Comparison of ENCODE assay signal across 8 mouse cellular contexts in genomic region chr15:77840450-77841360, GRCm38 (mm10). TPM values are rescaled to one million over a fixed set of nuclear protein-coding genes. Genes with fewer than 3 reads are reported as not detected.
A peak's percentile ranks its signal among the peaks of the same experiment; 100 is the strongest.
DNase-seq lines count a peak whose midpoint lies in the region; ATAC-seq and TF ChIP-seq lines count a peak whose summit lies in the region.

No protein-coding gene starts in this region.

- H3K4me3 ChIP-seq in testis, adult 2 months (ENCODE audit: control insufficient read depth, low read depth, low read length), result peak overlapping the region; percentile 88
- H3K4me3 ChIP-seq in limb, embryonic 12.5 days (replicated peaks), result peak overlapping the region; percentile 72
- H3K4me3 ChIP-seq in neural tube, embryonic 15.5 days (replicated peaks), result peak overlapping the region; percentile 93

- no peak for TF ChIP-seq POLR2A in testis, adult 2 months (IDR thresholded peaks at IDR 0.05; ENCODE audit: control insufficient read depth, low read depth, low read length)

- peak overlapping the region; percentile 79 for H3K9ac ChIP-seq in limb, embryonic 12.5 days (replicated peaks)
- H3K9ac ChIP-seq in neural tube, embryonic 15.5 days (replicated peaks), result peak overlapping the region; percentile 66

- H3K4me1 ChIP-seq in testis, adult 2 months (ENCODE audit: control insufficient read depth, insufficient read depth, low read length), result peaks cover 12% of the 10 kb centered on the region
- H3K4me1 ChIP-seq in limb, embryonic 12.5 days (replicated peaks), result peaks cover 53% of the 10 kb centered on the region
- H3K4me1 ChIP-seq in neural tube, embryonic 15.5 days, result peaks cover 54% of the 10 kb centered on the region

- H3K4me2 ChIP-seq in limb, embryonic 12.5 days, result peak overlapping the region; percentile 94
- peak overlapping the region; percentile 83 for H3K4me2 ChIP-seq in neural tube, embryonic 15.5 days

- H3K36me3 ChIP-seq in testis, adult 2 months (ENCODE audit: control insufficient read depth, insufficient read depth, low read length), result no peaks in the 10 kb centered on the region
- H3K36me3 ChIP-seq in limb, embryonic 12.5 days, result no peaks in the 10 kb centered on the region
- H3K36me3 ChIP-seq in neural tube, embryonic 15.5 days, result no peaks in the 10 kb centered on the region

- H3K9me3 ChIP-seq in limb, embryonic 12.5 days, result no peaks in the 10 kb centered on the region
- no peaks in the 10 kb centered on the region for H3K9me3 ChIP-seq in neural tube, embryonic 15.5 days (replicated peaks)

- no peaks in the 10 kb centered on the region for H3K27me3 ChIP-seq in testis, adult 2 months (ENCODE audit: control insufficient read depth, insufficient read depth, low read length)
- no peaks in the 10 kb centered on the region for H3K27me3 ChIP-seq in limb, embryonic 12.5 days
- H3K27me3 ChIP-seq in neural tube, embryonic 15.5 days (replicated peaks), result no peaks in the 10 kb centered on the region

- peak; percentile 50 for DNase-seq in adrenal gland, adult 2 months
- no peak for DNase-seq in adrenal gland, postnatal 4 days (ENCODE audit: low spot score in 2 of 2)
- no peak for DNase-seq in testis, postnatal 10 days (ENCODE audit: low spot score)
- DNase-seq in right cerebral cortex, postnatal 14 days, result no peak
- DNase-seq in testis, postnatal 14 days (ENCODE audit: low spot score), result no peak

- WGBS in limb, embryonic 12.5 days, result 5% methylated on average over 36 of the region's 36 CpGs
- 7% methylated on average over 36 of the region's 36 CpGs for WGBS in neural tube, embryonic 15.5 days

- peak overlapping the region; percentile 69; the same call in 1 of the 2 replicates for H3K27ac ChIP-seq in testis, adult 2 months (ENCODE audit: control insufficient read depth, insufficient read depth, low read depth, low read length)
- peak overlapping the region; percentile 91 for H3K27ac ChIP-seq in limb, embryonic 12.5 days
- H3K27ac ChIP-seq in neural tube, embryonic 15.5 days (replicated peaks), result peak overlapping the region; percentile 88; the same call in 1 of the 2 replicates

- no peak for TF ChIP-seq CTCF in testis, adult 2 months (IDR thresholded peaks at IDR 0.05; ENCODE audit: control insufficient read depth, insufficient read depth, insufficient replicate concordance, low read depth, low read length)

- ATAC-seq in limb, embryonic 12.5 days (ENCODE audit: insufficient number of reproducible peaks, insufficient read depth, low FRiP score, low TSS enrichment, low read depth), result no peak
- ATAC-seq in neural tube, embryonic 15.5 days (ENCODE audit: low FRiP score), result no peak

RNA-seq across cellular contexts. Expression of gene Myh9, which starts 1.3 kb away (rescaled TPM):
- 100 to 1,000 TPM; 280 to 306 TPM for total RNA-seq in adrenal gland, adult 2 months (2021)
- polyA plus RNA-seq in adrenal gland, adult 2 months (2012; rRNA removed), result 45.4 and 51.9 TPM in 2 replicates
- total RNA-seq in adrenal gland, postnatal 4 days (2021), result 100 to 1,000 TPM; 251 to 311 TPM
- 4.5 and 4.6 TPM in 2 replicates for polyA plus RNA-seq in testis, adult 2 months (2012; rRNA removed)
- 40.0 and 43.1 TPM in 2 replicates for polyA plus RNA-seq in limb, embryonic 12.5 days (2016; fragmentation: Nextera tagmentation; extraction: Ambion mirVana)
- polyA plus RNA-seq in neural tube, embryonic 15.5 days (2015; fragmentation: Nextera tagmentation; extraction: Ambion mirVana), result 9.6 and 17.7 TPM in 2 replicates
